Mouse (Mus musculus) stomach, embryonic 14.5 days (tissue): ENCODE measurements around the gene Crebrf. TPM values are rescaled to one million over a fixed set of nuclear protein-coding genes. Genes with fewer than 3 reads are reported as not detected.

Experiments used
- ATAC-seq: fragments of 200-750 bp; cut with Nextera tagmentation; 2 replicates; pipeline ENCODE4 v1.8.0; 2017; ENCODE audit warnings: low read depth, moderate TSS enrichment; ENCODE audit not compliant: insufficient number of reproducible peaks, insufficient read depth, low FRiP score
- H3K27ac ChIP-seq: fragments of 300-500 bp; sonication (generic); 2 replicates; pipeline ENCODE4 v1.5.1; 2014; ENCODE audit warnings: mild to moderate bottlenecking, low read length, moderate library complexity, mixed read lengths
- H3K27me3 ChIP-seq: fragments of 300-500 bp; sonication (generic); 2 replicates; pipeline ENCODE4 v1.6.1; 2014; ENCODE audit warnings: low read length, control low read depth, mixed read lengths; ENCODE audit not compliant: control insufficient read depth, insufficient read depth
- H3K36me3 ChIP-seq: fragments of 300-500 bp; sonication (generic); 2 replicates; pipeline ENCODE4 v1.6.1; 2014; ENCODE audit warnings: mild to moderate bottlenecking, control low read depth, low read length, moderate library complexity, mixed read lengths; ENCODE audit not compliant: control insufficient read depth, insufficient read depth
- H3K4me1 ChIP-seq: fragments of 300-500 bp; sonication (generic); 2 replicates; pipeline ENCODE4 v1.6.1; 2014; ENCODE audit warnings: low read length, control low read depth, mixed read lengths; ENCODE audit not compliant: control insufficient read depth, insufficient read depth
- H3K4me2 ChIP-seq: fragments of 300-500 bp; sonication (generic); replicated peaks from 2 replicates; pipeline ENCODE4 v1.6.1; 2014; ENCODE audit warnings: low read depth, low read length, control low read depth
- H3K4me3 ChIP-seq: fragments of 300-500 bp; sonication (generic); 2 replicates; pipeline ENCODE4 v1.5.1; 2014; ENCODE audit warnings: low read depth, low read length, control low read depth
- H3K9ac ChIP-seq: fragments of 300-500 bp; sonication (generic); replicated peaks from 2 replicates; pipeline ENCODE4 v1.6.1; 2014; ENCODE audit warnings: low read depth, mild to moderate bottlenecking, control low read depth, low read length, moderate library complexity, mixed read lengths
- H3K9me3 ChIP-seq: fragments of 300-500 bp; sonication (generic); 2 replicates; pipeline ENCODE4 v1.6.1; 2016; ENCODE audit warnings: low read depth, low read length, control low read depth; ENCODE audit not compliant: control insufficient read depth
- WGBS: fragments of 180-500 bp; shearing (Covaris S2); extraction: QIAGEN DNeasy Blood & Tissue Kit; methylation state at CpG from one replicate; pipeline ENCODE4 v1.1.7; 2014; 5-methylcytosine and 5-hydroxymethylcytosine counted together
- polyA plus RNA-seq: library from polyadenylated mRNA; unstranded; fragments of >200 nt; fragmentation: Nextera tagmentation; extraction: Ambion mirVana; gene quantifications from 2 replicates; pipeline ENCODE4 v1.2.1, GENCODE M21; 2014

Crebrf gene
- 9.0 and 11.7 TPM in 2 replicates for polyA plus RNA-seq

- Histone ChIP-seq H3K36me3 (no peaks in the 10 kb centered on the region), H3K27me3 (no peaks in the 10 kb centered on the region), H3K9ac (peak within 1 kb of the TSS; percentile 65), H3K4me1 (peaks cover 6% of the 10 kb centered on the region; the same call in 1 of the 2 replicates), H3K27ac (peak within 1 kb of the TSS; percentile 85), H3K9me3 (no peaks in the 10 kb centered on the region), H3K4me2 (peak within 1 kb of the TSS; percentile 77), H3K4me3 (peak within 1 kb of the TSS; percentile 98)
- peak; percentile 82 for ATAC-seq
- under 1% methylated on average over 40 of the region's 41 CpGs for WGBS
These were observed at the start of gene Crebrf for GRCm38 (mm10) chr17:26715271-26715758. Gene Crebrf (plus strand): TSS chr17:26715650.

- no peak overlapping the region for H3K4me3 ChIP-seq
- 61% methylated on average over 4 of the region's 4 CpGs for WGBS
- H3K4me1 ChIP-seq, result no peaks in the 10 kb centered on the region
- no peak for ATAC-seq
- no peaks in the 10 kb centered on the region for H3K27me3 ChIP-seq
- no peak overlapping the region for H3K4me2 ChIP-seq
- H3K9ac ChIP-seq, result no peak overlapping the region
- H3K9me3 ChIP-seq, result no peaks in the 10 kb centered on the region
- no peaks in the 10 kb centered on the region for H3K36me3 ChIP-seq
- H3K27ac ChIP-seq, result no peak overlapping the region
These were observed 44.2 kb upstream of the Crebrf start for GRCm38 (mm10) chr17:26671268-26671667.

- WGBS, result 29% methylated on average over 7 of the region's 7 CpGs
- no peaks in the 10 kb centered on the region for H3K9me3 ChIP-seq
- peak overlapping the region; percentile 57 for H3K4me2 ChIP-seq
- H3K9ac ChIP-seq, result peak overlapping the region; percentile 60
- no peaks in the 10 kb centered on the region for H3K36me3 ChIP-seq
- peaks cover 4% of the 10 kb centered on the region; the same call in 1 of the 2 replicates for H3K4me1 ChIP-seq
- H3K27ac ChIP-seq, result peak overlapping the region; percentile 83; the same call in 1 of the 2 replicates
- H3K4me3 ChIP-seq, result peak overlapping the region; percentile 81
- H3K27me3 ChIP-seq, result no peaks in the 10 kb centered on the region
- ATAC-seq, result no peak
These were observed 39.6 kb upstream of the Crebrf start for GRCm38 (mm10) chr17:26675845-26676244.

- peak; percentile 95 for ATAC-seq
- H3K36me3 ChIP-seq, result no peaks in the 10 kb centered on the region
- WGBS, result under 1% methylated on average over 30 of the region's 30 CpGs
These were observed 39.2 kb upstream of the Crebrf start for GRCm38 (mm10) chr17:26676252-26676615.

GRCm38 (mm10) chr17:26676616-26677376 lies 38.7 kb upstream of the Crebrf start:
- Histone ChIP-seq H3K4me1 (peaks cover 4% of the 10 kb centered on the region; the same call in 1 of the 2 replicates), H3K4me3 (peak overlapping the region; percentile 81), H3K27me3 (no peaks in the 10 kb centered on the region), H3K36me3 (no peaks in the 10 kb centered on the region), H3K9ac (peak overlapping the region; percentile 60), H3K4me2 (peak overlapping the region; percentile 57), H3K27ac (peak overlapping the region; percentile 83), H3K9me3 (no peaks in the 10 kb centered on the region)
- ATAC-seq, result peak; percentile 82; the same call in 1 of the 2 replicates
- WGBS, result 1% methylated on average over 26 of the region's 26 CpGs

More at GRCm38 (mm10) chr17:26676252-26676615, 39.2 kb upstream of the Crebrf start:
- no peaks in the 10 kb centered on the region for H3K27me3 ChIP-seq
- peak overlapping the region; percentile 57 for H3K4me2 ChIP-seq
- no peaks in the 10 kb centered on the region for H3K9me3 ChIP-seq
- peak overlapping the region; percentile 83 for H3K27ac ChIP-seq
- peak overlapping the region; percentile 81 for H3K4me3 ChIP-seq
- H3K4me1 ChIP-seq, result peaks cover 4% of the 10 kb centered on the region; the same call in 1 of the 2 replicates
- peak overlapping the region; percentile 60 for H3K9ac ChIP-seq

- Histone ChIP-seq H3K4me1 (peaks cover 4% of the 10 kb centered on the region; the same call in 1 of the 2 replicates), H3K27me3 (no peaks in the 10 kb centered on the region), H3K27ac (no peak overlapping the region), H3K9ac (no peak overlapping the region), H3K36me3 (no peaks in the 10 kb centered on the region), H3K4me2 (peak overlapping the region; percentile 57; the same call in 1 of the 2 replicates), H3K9me3 (no peaks in the 10 kb centered on the region), H3K4me3 (no peak overlapping the region)
- no peak for ATAC-seq
- 77% methylated on average over 7 of the region's 7 CpGs for WGBS
These were observed 37.5 kb upstream of the Crebrf start for GRCm38 (mm10) chr17:26677711-26678637.

GRCm38 (mm10) chr17:26681276-26681675 lies 34.2 kb upstream of the Crebrf start:
- H3K36me3 ChIP-seq, result no peaks in the 10 kb centered on the region; the same call in 1 of the 2 replicates
- no peak overlapping the region for H3K9ac ChIP-seq
- 88% methylated on average over 6 of the region's 6 CpGs for WGBS
- no peaks in the 10 kb centered on the region for H3K27me3 ChIP-seq
- H3K27ac ChIP-seq, result no peak overlapping the region
- H3K4me2 ChIP-seq, result no peak overlapping the region
- no peak overlapping the region for H3K4me3 ChIP-seq
- no peaks in the 10 kb centered on the region for H3K9me3 ChIP-seq
- peaks cover 4% of the 10 kb centered on the region; the same call in 1 of the 2 replicates for H3K4me1 ChIP-seq
- ATAC-seq, result no peak
